ENCODE assay signal across 10 mouse cellular contexts in the genomic region with DNA sequence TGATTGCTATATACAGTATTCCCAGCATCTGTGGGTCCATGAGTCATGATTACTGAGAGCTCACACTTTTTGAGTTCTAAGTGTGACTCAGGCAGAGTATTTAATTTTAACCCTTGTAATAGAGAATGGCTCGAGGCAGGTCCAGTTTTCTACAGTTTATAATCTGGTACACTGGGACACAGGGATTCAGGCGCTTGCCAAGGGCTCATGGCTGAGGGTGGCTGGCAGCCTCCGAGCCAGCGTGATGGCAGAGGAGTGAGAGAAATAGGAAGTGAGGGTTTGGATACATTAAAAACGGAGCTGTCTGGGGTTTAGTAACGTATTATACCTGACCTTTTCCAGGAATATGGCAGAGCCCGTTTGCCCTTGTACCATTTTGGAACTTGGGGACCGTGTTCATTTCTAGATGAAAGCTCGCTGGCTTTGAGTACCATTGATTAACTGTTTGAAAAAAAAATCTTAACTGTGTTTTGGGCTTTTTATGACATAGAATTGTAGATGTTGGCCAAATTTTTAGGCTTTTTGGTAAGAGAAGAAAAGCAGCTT. TPM values are rescaled to one million over a fixed set of nuclear protein-coding genes. Genes with fewer than 3 reads are reported as not detected.
A peak's percentile ranks its signal among the peaks of the same experiment; 100 is the strongest.
DNase-seq lines count a peak whose midpoint lies in the region; ATAC-seq and TF ChIP-seq lines count a peak whose summit lies in the region.
"Had no signal": no experiment of that assay in that cellular context is flagged by ENCODE, and none has a peak within 500 bp of the region (broad histone marks: within the 10 kb centered on the region; RNA-seq: fewer than 3 reads in every experiment).

No protein-coding gene starts in this region.

- no peaks in the 10 kb centered on the region for H3K9me3 ChIP-seq in E14TG2a.4 (ENCODE audit: low read length)
- H3K9me3 ChIP-seq in forebrain, postnatal 0 days (ENCODE audit: low read length), result no peaks in the 10 kb centered on the region
- no peaks in the 10 kb centered on the region for H3K9me3 ChIP-seq in midbrain, embryonic 12.5 days

- H3K27ac ChIP-seq in forebrain, postnatal 0 days (ENCODE audit: low read depth, low read length), result no peak overlapping the region
- no peak overlapping the region for H3K27ac ChIP-seq in midbrain, embryonic 12.5 days (replicated peaks)

- peaks cover 33% of the 10 kb centered on the region for H3K36me3 ChIP-seq in E14TG2a.4 (ENCODE audit: insufficient read depth, low read length)
- H3K36me3 ChIP-seq in forebrain, postnatal 0 days (ENCODE audit: insufficient read depth), result no peaks in the 10 kb centered on the region
- H3K36me3 ChIP-seq in midbrain, embryonic 12.5 days, result no peaks in the 10 kb centered on the region

- 6% methylated on average over 9 of the region's 9 CpGs for WGBS in forebrain, postnatal 0 days
- 9% methylated on average over 9 of the region's 9 CpGs for WGBS in midbrain, embryonic 12.5 days

- H3K4me1 ChIP-seq in E14TG2a.4 (replicated peaks; ENCODE audit: low read depth, low read length), result peaks cover 72% of the 10 kb centered on the region
- no peaks in the 10 kb centered on the region for H3K4me1 ChIP-seq in forebrain, postnatal 0 days (ENCODE audit: insufficient read depth)
- peaks cover 39% of the 10 kb centered on the region for H3K4me1 ChIP-seq in midbrain, embryonic 12.5 days

- ATAC-seq in forebrain, postnatal 0 days, result no peak
- ATAC-seq in midbrain, embryonic 12.5 days (ENCODE audit: low FRiP score, low read depth), result no peak

- DNase-seq in cerebellum, postnatal 14 days, result peak; percentile 37 to 49
- DNase-seq in cerebellum, adult 9-11 months, result no peak
- no peak for DNase-seq in forebrain, postnatal 0 days
- no peak for DNase-seq in testis, postnatal 10 days (ENCODE audit: low spot score)
- DNase-seq in liver, result no peak
- no peak for DNase-seq in lung, postnatal 25 days (ENCODE audit: low spot score)
- DNase-seq: cerebellum, adult 11 months; gastrocnemius, postnatal 36 days had no signal

- peak overlapping the region; percentile 64 for H3K4me2 ChIP-seq in forebrain, postnatal 0 days (ENCODE audit: low read depth)
- peak overlapping the region; percentile 62 for H3K4me2 ChIP-seq in midbrain, embryonic 12.5 days (replicated peaks)

- peaks cover 23% of the 10 kb centered on the region for H3K27me3 ChIP-seq in E14TG2a.4 (ENCODE audit: insufficient read depth, low read length)
- H3K27me3 ChIP-seq in forebrain, postnatal 0 days (ENCODE audit: insufficient read depth, low read length), result peaks cover 15% of the 10 kb centered on the region
- H3K27me3 ChIP-seq in midbrain, embryonic 12.5 days, result peaks cover 74% of the 10 kb centered on the region

- TF ChIP-seq CTCF in E14TG2a.4 (conservative IDR thresholded peaks at IDR 0.05; ENCODE audit: low read length), result no peak
- TF ChIP-seq CTCF in forebrain, postnatal 0 days (IDR thresholded peaks at IDR 0.05; ENCODE audit: low read depth), result no peak

- no peak overlapping the region for H3K9ac ChIP-seq in forebrain, postnatal 0 days
- peak overlapping the region; percentile 51; the same call in 1 of the 2 replicates for H3K9ac ChIP-seq in midbrain, embryonic 12.5 days (replicated peaks)

- peak overlapping the region; percentile 86 for H3K4me3 ChIP-seq in E14TG2a.4 (replicated peaks; ENCODE audit: low read length)
- H3K4me3 ChIP-seq in forebrain, postnatal 0 days (ENCODE audit: low read depth, low read length), result peak overlapping the region; percentile 40
- peak overlapping the region; percentile 37; the same call in 1 of the 2 replicates for H3K4me3 ChIP-seq in midbrain, embryonic 12.5 days

RNA-seq across cellular contexts. Expression of gene Nptx2, which starts 1.7 kb away (rescaled TPM):
- 22.5 and 33.1 TPM in 2 replicates for total RNA-seq in forebrain, postnatal 0 days (2014; rRNA removed)
- 5.1 and 6.9 TPM in 2 replicates for polyA plus RNA-seq in forebrain, postnatal 0 days (2015; fragmentation: Nextera tagmentation; extraction: Ambion mirVana)
- polyA plus RNA-seq in midbrain, embryonic 12.5 days (2016; fragmentation: Nextera tagmentation; extraction: Ambion mirVana), result 1.8 and 2.4 TPM in 2 replicates
- total RNA-seq: gastrocnemius, postnatal 36 days had no signal

Comparison
In these comparisons a context has a peak if more than half of its experiments do, and no peak if none do; other contexts are left out.
1. DNase-seq: peak in cerebellum, postnatal 14 days (2 of 2); none in cerebellum, adult 9-11 months (single experiment), forebrain, postnatal 0 days (single experiment), testis, postnatal 10 days (single experiment), liver (single experiment) and lung, postnatal 25 days (single experiment).
2. Peak in every context shown above with its lines, with median percentiles within 50 percentile points of each other: H3K4me3 ChIP-seq.